Mouse (Mus musculus): Measurements from ENCODE around the gene Krcc1.
A peak's percentile ranks its signal among the peaks of the same experiment; 100 is the strongest.

Krcc1 gene

GRCm38 (mm10) chr6:71271389-71272315 is at the start of gene Krcc1:
Gene Krcc1, plus strand, starts transcription at chr6:71271677.
- DNase-seq, result peak; percentile 94

GRCm38 (mm10) chr6:71224184-71224943 is 47.1 kb upstream of the Krcc1 start:
- DNase-seq, result no peak

GRCm38 (mm10) chr6:71226544-71226943 is 44.9 kb upstream of the Krcc1 start:
- no peak for DNase-seq

DNA sequence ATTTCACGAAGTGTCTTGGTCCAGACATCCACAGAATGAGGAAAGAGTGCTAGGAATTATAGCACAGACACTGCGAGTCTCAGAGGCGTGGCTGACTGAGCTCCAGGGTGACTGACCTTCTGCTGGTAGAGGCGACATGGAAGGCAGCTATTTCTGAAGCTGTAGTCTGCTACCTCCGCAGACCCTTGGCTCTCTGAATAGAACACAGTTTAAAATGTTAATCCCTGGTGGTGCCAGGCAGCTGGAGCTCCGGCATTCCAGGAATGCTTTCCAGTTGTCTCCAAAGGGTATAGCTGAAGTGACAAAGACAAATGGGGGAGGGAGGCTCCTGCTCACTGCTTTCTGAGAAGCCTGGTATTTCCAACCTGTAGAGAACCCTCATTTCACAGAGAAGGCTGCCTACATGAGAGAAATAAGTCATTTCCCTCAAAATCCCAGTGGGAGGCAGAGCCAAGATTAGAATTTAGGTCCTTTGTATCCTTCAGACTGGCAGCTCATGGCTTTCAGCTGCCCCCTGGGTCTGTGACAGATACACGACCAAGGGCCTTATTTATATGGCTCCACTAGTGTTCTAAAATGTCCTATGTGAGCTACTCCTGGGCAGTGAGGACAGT is 44.2 kb upstream of the Krcc1 start:
- DNase-seq, result no peak

DNA sequence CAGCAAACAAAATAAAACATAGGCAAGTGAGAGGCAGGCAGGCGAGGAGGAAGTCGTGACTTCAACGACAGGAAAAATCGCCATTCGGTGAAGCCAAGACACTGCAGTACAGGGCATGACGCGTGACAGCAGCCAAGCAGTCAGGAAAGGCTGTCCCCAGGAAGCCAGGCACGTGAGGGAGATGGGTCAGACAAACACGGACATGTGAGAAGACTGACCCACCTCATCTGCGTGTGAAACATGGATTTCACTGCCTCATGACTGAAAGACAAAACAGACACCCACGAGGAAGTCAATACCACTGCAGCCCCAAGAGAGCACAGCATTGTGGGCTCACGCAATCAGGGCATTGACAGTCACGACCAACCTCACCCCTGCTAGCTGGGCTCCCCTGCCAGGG is 36.4 kb upstream of the Krcc1 start:
- DNase-seq, result no peak

- no peak for DNase-seq
Measured at GRCm38 (mm10) chr6:71235944-71236343, 35.5 kb upstream of the Krcc1 start.

- DNase-seq, result no peak
Measured at GRCm38 (mm10) chr6:71236506-71236905, 35.0 kb upstream of the Krcc1 start.

GRCm38 (mm10) chr6:71237031-71237431 is 34.4 kb upstream of the Krcc1 start:
- no peak for DNase-seq

- DNase-seq, result no peak
Measured at GRCm38 (mm10) chr6:71239069-71239750, 32.3 kb upstream of the Krcc1 start.

DNA sequence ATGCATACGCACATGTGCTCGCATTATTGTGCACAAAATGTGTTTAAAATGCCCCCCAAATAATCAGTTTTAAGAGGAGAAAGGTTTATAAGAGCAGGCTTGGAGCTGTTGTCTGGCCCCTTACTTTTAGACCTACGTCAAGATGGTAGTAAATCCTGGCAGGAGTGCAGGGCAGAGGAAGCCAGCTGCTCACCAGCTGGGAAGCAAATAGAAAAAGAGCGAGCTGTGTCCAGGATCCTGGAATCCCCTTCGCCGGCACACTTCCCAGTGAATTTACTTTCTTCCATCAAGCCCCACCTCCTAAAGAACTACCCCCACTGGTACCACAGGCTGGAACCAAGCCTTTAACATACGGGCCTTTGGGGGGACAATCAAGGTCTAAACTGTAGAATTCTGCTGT is 30.6 kb upstream of the Krcc1 start:
- no peak for DNase-seq

DNA sequence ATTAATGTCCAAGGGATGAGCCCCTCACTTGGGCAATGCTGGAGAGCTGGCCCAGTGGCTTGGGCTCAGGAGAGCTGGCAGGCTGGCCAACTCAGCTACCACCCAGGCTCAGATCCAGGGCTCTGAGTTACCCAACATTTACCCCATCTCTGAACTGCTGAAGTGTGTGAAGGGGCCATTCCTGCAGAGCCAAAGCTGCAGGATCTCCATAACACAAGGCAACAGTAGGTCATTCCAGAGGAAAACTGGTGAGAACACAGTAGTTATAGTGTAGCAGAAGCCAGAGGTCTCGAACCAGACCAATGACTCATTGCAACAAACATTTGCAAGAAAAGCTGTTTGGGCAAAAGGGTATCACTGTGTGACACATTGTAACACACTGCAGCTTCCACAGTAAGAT is 28.7 kb upstream of the Krcc1 start:
- no peak for DNase-seq

DNA sequence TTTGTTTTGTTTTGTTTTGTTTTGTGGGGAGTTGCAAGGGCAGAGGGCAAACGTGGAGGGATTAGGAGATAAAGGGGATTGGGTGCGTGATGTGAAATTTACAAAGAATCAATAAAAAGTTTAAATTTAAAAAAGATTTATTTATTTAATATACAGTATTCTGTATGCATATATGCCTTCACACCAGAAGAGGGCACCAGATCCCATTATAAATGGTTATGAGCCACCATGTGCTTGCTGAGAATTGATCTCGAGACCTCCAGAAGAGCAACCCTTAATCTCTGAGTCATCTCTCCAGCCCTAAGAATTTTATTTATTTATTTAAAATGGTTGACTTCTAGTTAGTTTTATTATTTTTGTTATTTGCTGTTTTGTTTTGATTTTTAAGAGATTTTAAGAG is 28.2 kb upstream of the Krcc1 start:
- DNase-seq, result no peak

- no peak for DNase-seq
Measured at GRCm38 (mm10) chr6:71248420-71248819, 23.1 kb upstream of the Krcc1 start.

DNA sequence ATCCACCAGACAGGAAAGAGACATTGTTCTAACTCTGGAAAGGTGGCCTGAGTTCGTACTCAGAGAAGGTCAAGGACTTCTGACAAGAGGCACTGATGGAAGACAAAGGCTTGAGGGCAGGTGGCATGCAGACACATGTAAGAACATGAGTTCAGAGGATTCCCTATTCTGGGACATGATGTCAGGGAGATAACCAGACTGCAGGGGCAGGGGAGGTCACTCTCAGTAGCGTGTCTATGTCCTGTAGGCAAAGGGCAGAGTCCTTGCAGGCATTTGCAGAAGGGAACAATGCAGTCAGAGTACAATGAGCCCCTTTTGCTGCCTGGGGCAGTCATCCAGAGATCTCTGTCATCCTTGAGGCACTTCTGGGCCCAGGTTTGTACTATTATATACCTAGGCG is 21.9 kb upstream of the Krcc1 start:
- DNase-seq, result no peak

GRCm38 (mm10) chr6:71250951-71251350 is 20.5 kb upstream of the Krcc1 start:
- DNase-seq, result no peak

- no peak for DNase-seq
Measured at GRCm38 (mm10) chr6:71254456-71254855, 17.0 kb upstream of the Krcc1 start.

DNA sequence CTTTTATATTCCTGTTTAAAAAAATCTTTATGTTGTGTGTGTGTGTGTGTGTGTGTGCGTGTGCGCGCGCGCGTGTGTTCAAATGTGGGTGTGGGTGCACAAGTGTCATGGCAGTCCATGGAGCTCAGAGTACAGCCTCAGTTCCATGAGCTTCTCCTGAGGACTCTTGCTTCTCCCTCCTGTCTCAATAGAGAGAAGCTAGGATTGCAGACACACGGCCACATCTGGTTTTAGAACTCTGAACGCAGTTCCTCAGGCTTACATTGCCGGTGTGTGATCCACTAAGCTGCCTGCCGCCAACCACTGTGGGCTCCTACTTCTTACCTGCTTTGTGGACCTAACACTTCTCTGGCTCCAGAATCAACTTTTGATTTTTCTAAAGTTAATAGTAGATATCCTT is 15.3 kb upstream of the Krcc1 start:
- DNase-seq, result no peak

GRCm38 (mm10) chr6:71257375-71257774 is 14.1 kb upstream of the Krcc1 start:
- no peak for DNase-seq

DNA sequence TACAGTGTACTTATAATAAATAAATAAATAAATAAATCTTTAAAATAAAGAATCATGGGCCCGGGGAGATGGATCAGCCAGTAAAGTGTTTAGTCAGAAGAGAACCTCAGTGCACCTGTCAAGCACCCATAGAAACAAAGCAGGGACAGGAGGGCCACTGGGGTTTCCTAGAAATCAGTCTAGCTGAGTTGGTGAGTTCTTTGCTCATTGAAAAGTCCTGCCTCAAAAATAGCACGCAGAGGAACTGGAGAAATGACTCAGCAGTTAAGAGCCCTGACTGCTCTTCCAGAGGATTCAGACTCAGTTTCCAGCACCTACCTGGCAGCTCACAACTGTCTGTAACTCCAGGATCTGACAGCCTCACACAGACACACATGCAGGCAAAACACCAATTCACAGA is 12.9 kb upstream of the Krcc1 start:
- no peak for DNase-seq

DNA sequence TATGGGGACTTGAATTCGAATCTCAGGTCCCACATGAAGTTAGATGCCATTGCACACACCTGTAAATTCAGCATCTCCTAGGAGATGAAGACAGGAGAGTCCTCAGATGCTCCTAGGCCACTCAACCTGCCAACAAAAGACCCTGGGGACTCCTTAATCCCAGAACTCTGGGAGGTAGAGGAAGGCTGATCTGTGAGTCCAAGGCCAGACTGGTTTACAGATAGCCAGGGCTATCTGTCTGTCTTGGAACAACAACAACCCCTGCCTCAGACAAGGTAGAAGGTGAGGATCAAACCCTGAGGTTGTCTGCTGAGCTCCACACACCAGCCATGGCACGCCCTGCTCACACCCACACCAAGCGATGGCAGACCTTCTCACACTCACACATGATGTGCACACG is 12.3 kb upstream of the Krcc1 start:
- no peak for DNase-seq

GRCm38 (mm10) chr6:71260051-71260640 is 11.3 kb upstream of the Krcc1 start:
- no peak for DNase-seq

- DNase-seq, result no peak
Measured at GRCm38 (mm10) chr6:71261060-71261459, 10.4 kb upstream of the Krcc1 start.

All from right cerebral cortex, postnatal 14 days (tissue).